Mouse (Mus musculus) kidney, postnatal 36 days (tissue): ENCODE measurements around the gene 4933415A04Rik.
A peak's percentile ranks its signal among the peaks of the same experiment; 100 is the strongest.

Source experiments
- DNase-seq, 2 experiments: peaks; one replicate each; pipeline ENCODE4 v3.0.0; 2021 to 2022; ENCODE audit warnings: mixed read lengths in 2 of 2

The 4933415A04Rik gene

DNA sequence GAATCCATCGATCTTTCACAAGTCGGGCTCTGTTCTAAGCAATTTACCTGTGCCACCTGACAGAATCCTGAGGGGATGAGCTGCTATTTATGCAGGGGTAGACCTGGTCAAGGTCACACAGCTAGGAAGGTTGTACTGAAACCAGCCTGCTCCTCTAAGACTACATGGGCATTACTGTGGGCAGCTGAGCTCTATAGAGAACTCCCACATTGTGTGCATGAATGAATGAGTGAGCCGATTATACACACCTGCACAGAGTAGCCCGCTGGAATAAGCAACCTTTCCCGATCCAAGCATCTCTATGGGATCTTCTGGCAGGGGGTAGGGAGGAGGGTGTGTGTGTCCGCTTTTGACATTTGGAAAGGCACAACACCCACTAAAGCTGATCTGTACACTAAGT is 46.3 kb downstream of the 4933415A04Rik start:
- DNase-seq: no peak

DNA sequence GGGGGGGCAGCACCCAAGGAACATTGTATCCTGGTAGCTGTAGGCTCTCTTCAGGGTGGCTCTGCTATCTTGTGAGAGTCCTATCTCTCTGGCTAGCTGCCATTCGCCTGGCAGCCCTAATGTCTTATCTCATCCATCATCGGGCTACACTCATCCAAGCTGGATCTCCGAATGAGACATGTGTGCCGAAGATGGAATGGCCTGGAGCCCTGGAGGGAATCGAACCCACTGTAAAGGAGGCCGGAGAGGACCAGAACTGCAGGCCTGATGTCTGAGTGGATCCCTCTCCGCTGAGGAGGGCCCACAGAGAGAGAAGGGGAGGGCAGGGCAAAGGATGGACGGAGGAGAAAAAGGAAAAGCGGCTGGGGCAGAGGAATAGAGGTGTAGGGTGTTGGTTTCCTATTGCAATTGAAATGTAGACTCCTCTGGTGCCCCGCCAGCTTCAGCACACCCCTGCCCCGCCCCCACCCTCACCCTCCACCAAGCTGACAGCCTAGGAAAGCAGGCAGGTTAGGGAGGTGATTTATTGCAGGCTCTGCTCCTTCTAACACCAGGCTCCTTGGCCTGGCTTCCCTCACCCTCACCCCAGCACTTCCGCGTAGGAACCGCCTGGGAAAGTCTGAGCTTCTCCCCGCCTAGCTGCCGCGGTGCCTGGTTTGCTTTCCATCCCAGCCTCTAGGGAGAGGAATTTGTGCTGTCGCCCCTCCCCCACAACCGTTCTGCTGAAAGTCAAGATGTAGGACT is 47.0 kb downstream of the 4933415A04Rik start:
- peak; percentile 85 to 91 for DNase-seq

DNA sequence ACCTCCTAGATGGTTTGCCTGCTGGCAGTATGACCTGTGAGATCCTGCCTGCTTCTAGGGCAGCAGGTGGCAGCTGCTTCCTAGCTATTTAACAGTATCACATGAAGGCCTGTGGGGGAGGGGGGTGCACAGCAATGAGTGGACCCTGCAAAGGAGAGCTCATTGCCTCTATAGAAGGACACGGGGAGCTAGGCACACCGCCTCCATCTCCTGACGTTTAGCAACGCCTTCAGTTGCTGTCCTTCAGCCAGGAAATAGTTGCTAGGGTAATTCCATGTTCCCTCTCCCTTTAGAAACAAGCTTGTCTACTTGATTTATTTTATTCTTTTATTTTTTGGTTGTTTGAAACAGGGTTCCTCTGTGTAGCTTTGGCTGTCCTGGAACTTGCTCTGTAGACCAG is 49.9 kb downstream of the 4933415A04Rik start:
- DNase-seq: peak in 1 of 2 experiments; percentile 38

DNA sequence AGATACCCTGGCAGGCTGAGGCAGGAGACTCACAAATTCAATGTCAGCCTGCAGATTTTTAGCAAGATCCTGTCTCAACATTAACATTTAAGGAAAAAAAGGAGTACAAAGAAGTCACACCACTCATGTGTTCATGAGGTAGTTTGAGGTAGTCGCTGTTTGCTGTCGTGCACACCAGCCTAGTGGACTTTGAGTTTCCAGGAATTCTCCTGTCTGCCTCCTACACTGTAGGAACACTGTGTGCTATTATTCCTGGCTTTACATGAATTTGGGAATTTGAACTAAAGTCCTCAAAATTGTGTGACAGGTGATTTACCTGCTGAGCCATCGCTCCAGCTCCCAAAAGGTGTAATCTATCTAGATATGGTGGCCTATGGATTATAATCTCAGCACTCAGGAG is 51.6 kb downstream of the 4933415A04Rik start:
- DNase-seq: peak in 1 of 2 experiments; percentile 28
